Mouse (Mus musculus) gastrocnemius, postnatal 25 days (tissue): ENCODE data around the gene Pkp4. TPM values are rescaled to one million over a fixed set of nuclear protein-coding genes. Genes with fewer than 3 reads are reported as not detected.
"Not testable (repeated sequence)": the region's sequence is repeated elsewhere in the genome, so short reads cannot be mapped to it uniquely, and the experiment has no call there.

ENCODE experiments used
- DNase-seq: peaks from one replicate; pipeline ENCODE4 v3.0.0; 2022
- total RNA-seq, 2 experiments: library from RNA; stranded (reverse); gene quantifications; 1 replicate in 1 of 2; 2 replicates in 1 of 2; pipeline ENCODE4 v1.2.3; 2021

Pkp4 gene
- total RNA-seq, 2 experiments from 2014 or later = 27.3 to 27.9 TPM

- DNase-seq = no peak
Measured at GRCm38 (mm10) chr2:59339776-59340539, 179.3 kb downstream of the Pkp4 start.

GRCm38 (mm10) chr2:59340878-59341277 lies 180.2 kb downstream of the Pkp4 start:
- DNase-seq = no peak

GRCm38 (mm10) chr2:59342591-59343210 lies 182.1 kb downstream of the Pkp4 start:
- DNase-seq = no peak

- no peak for DNase-seq
Measured at GRCm38 (mm10) chr2:59343834-59344233, 183.2 kb downstream of the Pkp4 start.

- no peak for DNase-seq
Measured at GRCm38 (mm10) chr2:59344699-59345098, 184.0 kb downstream of the Pkp4 start.

GRCm38 (mm10) chr2:59345141-59345839 lies 184.6 kb downstream of the Pkp4 start:
- DNase-seq = no peak

- DNase-seq = peak; percentile 19
Measured at GRCm38 (mm10) chr2:59346443-59346842, 185.8 kb downstream of the Pkp4 start.

- DNase-seq = no peak
Measured at GRCm38 (mm10) chr2:59348585-59348984, 187.9 kb downstream of the Pkp4 start.

GRCm38 (mm10) chr2:59350094-59350493 lies 189.4 kb downstream of the Pkp4 start:
- DNase-seq = no peak

GRCm38 (mm10) chr2:59351303-59352099 lies 190.9 kb downstream of the Pkp4 start:
- DNase-seq = no peak

- DNase-seq = no peak
Measured at GRCm38 (mm10) chr2:59353821-59354220, 193.2 kb downstream of the Pkp4 start.

GRCm38 (mm10) chr2:59355531-59356289 lies 195.1 kb downstream of the Pkp4 start:
- DNase-seq = no peak

GRCm38 (mm10) chr2:59359760-59360342 lies 199.2 kb downstream of the Pkp4 start:
- DNase-seq = no peak

- no peak for DNase-seq
Measured at GRCm38 (mm10) chr2:59361350-59361780, 200.7 kb downstream of the Pkp4 start.

- no peak for DNase-seq
Measured at GRCm38 (mm10) chr2:59364156-59364842, 203.6 kb downstream of the Pkp4 start.

GRCm38 (mm10) chr2:59367191-59367590 lies 206.5 kb downstream of the Pkp4 start:
- DNase-seq = no peak

GRCm38 (mm10) chr2:59373113-59373512 lies 212.5 kb downstream of the Pkp4 start:
- DNase-seq = no peak

- DNase-seq = no peak
Measured at GRCm38 (mm10) chr2:59378096-59378495, 217.4 kb downstream of the Pkp4 start.

- not testable (repeated sequence) for DNase-seq
Measured at GRCm38 (mm10) chr2:59378861-59379260, 218.2 kb downstream of the Pkp4 start.

GRCm38 (mm10) chr2:59383231-59383630 lies 222.6 kb downstream of the Pkp4 start:
- DNase-seq = no peak
